Mouse (Mus musculus): ENCODE data around the gene Gas7. TPM values are rescaled to one million over a fixed set of nuclear protein-coding genes. Genes with fewer than 3 reads are reported as not detected.

Gas7 gene
- polyA plus RNA-seq, 1 experiment from 2014 or later: 2.7 TPM

DNA sequence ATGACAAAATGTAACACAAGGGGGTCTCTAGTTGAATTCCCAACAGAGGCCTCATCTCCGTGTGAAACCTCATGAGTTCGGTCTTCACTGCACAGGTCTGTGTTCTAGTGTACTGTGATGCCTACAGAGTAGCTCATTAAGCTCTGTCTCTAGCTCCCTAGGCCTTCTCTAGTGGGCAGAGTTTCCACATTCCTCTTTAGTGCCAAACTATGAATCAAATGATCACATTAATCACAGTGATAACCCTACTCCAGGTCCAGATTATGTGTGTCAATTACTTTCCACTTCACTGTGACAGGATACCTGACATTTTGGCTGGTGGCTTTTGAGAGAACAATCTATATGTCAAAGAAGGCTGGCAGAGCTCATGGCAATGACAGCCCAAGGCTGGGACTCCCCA, 44.9 kb downstream of the Gas7 start:
- H3K4me2 ChIP-seq (ENCODE audit: low read depth, severe bottlenecking): no peak overlapping the region
- ATAC-seq (ENCODE audit: insufficient number of reproducible peaks, low FRiP score, low TSS enrichment, low read depth): no peak
- no peaks in the 10 kb centered on the region for H3K27me3 ChIP-seq (ENCODE audit: control insufficient read depth, insufficient read depth, low read length)
- no peak overlapping the region for H3K9ac ChIP-seq (ENCODE audit: low read length)
- no peaks in the 10 kb centered on the region for H3K36me3 ChIP-seq (ENCODE audit: control insufficient read depth, insufficient read depth, low read length)
- H3K9me3 ChIP-seq (ENCODE audit: control insufficient read depth, low read length): no peaks in the 10 kb centered on the region
- no peaks in the 10 kb centered on the region for H3K4me1 ChIP-seq (ENCODE audit: control insufficient read depth, insufficient read depth, low read length)
- WGBS: 87% methylated on average over 2 of the region's 2 CpGs
- no peak overlapping the region for H3K27ac ChIP-seq (replicated peaks; ENCODE audit: low read depth, low read length)
- DNase-seq (ENCODE audit: low spot score): no peak
- H3K4me3 ChIP-seq (ENCODE audit: low read depth, low read length): no peak overlapping the region

DNA sequence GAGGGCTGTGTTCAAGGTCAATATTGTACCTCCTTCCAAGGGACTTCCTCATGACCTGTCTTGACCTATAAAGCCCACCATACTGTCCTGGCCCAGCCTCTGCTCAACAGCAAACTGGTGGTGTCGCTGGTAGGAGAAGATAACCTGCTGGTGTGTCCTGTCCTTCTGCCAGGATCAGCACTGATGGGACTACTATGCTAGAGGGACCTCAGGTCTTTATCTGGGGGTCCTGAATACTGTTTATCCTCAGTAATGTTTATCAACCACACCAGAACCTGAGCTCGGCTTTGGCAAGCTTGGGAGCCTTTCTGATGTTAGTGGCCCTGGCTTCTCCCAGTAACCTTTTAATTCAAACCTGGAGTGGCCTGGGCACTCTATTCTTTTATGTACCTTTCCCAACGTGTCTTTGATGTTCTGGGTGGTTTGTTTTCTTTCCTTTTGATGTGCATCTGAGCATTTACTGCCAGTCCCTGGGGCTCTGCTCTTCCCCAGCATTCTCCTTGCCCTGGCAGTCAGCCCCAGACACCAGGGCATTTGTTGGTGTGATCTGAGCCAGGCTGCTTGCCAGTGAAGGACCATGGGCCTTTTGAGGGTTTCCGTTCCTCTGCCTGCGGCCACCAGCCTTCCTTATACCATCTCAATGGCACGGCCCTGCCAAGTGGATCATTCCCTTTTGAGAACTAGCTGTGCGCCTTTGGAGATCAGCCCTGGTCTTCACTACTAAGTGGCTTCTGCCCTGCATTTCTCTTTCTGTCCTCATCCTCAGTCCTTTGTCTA, 46.4 kb downstream of the Gas7 start:
- Histone ChIP-seq H3K4me2 (ENCODE audit: low read depth, severe bottlenecking) (no peak overlapping the region), H3K36me3 (ENCODE audit: control insufficient read depth, insufficient read depth, low read length) (no peaks in the 10 kb centered on the region), H3K27me3 (ENCODE audit: control insufficient read depth, insufficient read depth, low read length) (no peaks in the 10 kb centered on the region), H3K9me3 (ENCODE audit: control insufficient read depth, low read length) (no peaks in the 10 kb centered on the region), H3K4me3 (ENCODE audit: low read depth, low read length) (no peak overlapping the region), H3K9ac (ENCODE audit: low read length) (no peak overlapping the region), H3K27ac (replicated peaks; ENCODE audit: low read depth, low read length) (no peak overlapping the region), H3K4me1 (ENCODE audit: control insufficient read depth, insufficient read depth, low read length) (no peaks in the 10 kb centered on the region)
- DNase-seq (ENCODE audit: low spot score) (no peak), ATAC-seq (ENCODE audit: insufficient number of reproducible peaks, low FRiP score, low TSS enrichment, low read depth) (no peak)
- WGBS: 62% methylated on average over 7 of the region's 7 CpGs

DNA sequence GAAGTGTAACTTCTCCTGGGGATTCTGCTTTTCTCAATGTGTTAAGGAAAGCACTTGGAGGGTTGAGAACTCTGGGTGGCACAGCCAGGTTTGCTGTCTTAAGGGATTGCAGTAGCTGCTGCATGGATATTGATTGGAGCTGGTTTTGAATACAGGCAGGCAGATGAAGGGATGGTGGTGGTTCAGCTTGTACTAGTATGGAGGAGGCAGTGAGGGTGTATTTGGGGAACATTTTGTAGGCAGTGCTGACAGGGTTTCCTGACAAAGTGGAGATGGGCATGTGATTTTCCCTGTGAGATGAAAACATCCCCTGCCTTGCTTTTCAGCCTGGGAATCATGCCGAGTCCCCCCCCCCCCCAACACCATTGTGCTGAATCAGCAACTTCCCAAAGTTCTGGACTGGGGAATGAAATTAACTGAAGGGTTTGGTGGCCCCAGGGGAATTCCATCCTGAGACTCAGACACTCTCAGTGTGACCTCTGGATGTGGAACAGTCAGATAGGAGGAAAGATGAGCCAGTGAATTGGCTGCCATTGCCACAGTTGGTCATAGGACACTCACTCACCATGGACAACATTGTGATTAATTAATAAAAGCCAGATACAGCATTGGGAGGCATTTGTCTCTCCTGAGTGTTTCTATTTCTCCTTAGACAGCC, 54.1 kb downstream of the Gas7 start:
- no peak for ATAC-seq (ENCODE audit: insufficient number of reproducible peaks, low FRiP score, low TSS enrichment, low read depth)
- 82% methylated on average over 1 of the region's 1 CpGs for WGBS
- no peaks in the 10 kb centered on the region for H3K9me3 ChIP-seq (ENCODE audit: control insufficient read depth, low read length)

DNA sequence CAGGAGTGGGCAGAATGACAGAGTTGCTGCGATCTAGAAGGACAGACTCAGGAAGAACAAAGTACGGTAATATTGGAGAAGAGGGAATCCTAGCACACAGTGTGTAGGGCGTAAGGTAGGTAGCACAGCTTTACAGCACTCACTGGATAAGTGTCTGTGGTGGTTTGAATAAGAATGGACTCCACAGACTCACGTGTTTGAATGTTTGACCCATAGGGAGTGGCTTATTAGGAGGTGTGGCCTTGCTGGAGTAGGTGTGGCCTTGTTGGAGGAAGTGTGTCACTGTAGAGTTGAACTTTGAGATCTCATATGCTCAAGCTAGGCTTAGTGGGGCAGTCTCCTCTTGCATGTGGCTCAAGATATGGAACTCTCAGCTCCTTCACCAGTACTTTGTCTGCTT, 55.6 kb downstream of the Gas7 start:
- WGBS: 84% methylated on average over 4 of the region's 4 CpGs
- ATAC-seq (ENCODE audit: insufficient number of reproducible peaks, low FRiP score, low TSS enrichment, low read depth) (no peak), DNase-seq (ENCODE audit: low spot score) (no peak)
- no peaks in the 10 kb centered on the region for H3K27me3 ChIP-seq (ENCODE audit: control insufficient read depth, insufficient read depth, low read length)
- H3K4me2 ChIP-seq (ENCODE audit: low read depth, severe bottlenecking): no peak overlapping the region
- H3K9me3 ChIP-seq (ENCODE audit: control insufficient read depth, low read length): no peaks in the 10 kb centered on the region
- no peak overlapping the region for H3K27ac ChIP-seq (replicated peaks; ENCODE audit: low read depth, low read length)
- no peaks in the 10 kb centered on the region for H3K36me3 ChIP-seq (ENCODE audit: control insufficient read depth, insufficient read depth, low read length)
- no peak overlapping the region for H3K9ac ChIP-seq (ENCODE audit: low read length)
- H3K4me3 ChIP-seq (ENCODE audit: low read depth, low read length): no peak overlapping the region
- no peaks in the 10 kb centered on the region for H3K4me1 ChIP-seq (ENCODE audit: control insufficient read depth, insufficient read depth, low read length)

More for the DNA sequence above, 54.1 kb downstream of the Gas7 start:
- H3K27ac ChIP-seq (replicated peaks; ENCODE audit: low read depth, low read length): no peak overlapping the region
- no peaks in the 10 kb centered on the region for H3K27me3 ChIP-seq (ENCODE audit: control insufficient read depth, insufficient read depth, low read length)
- DNase-seq (ENCODE audit: low spot score): no peak
- no peak overlapping the region for H3K4me3 ChIP-seq (ENCODE audit: low read depth, low read length)
- H3K36me3 ChIP-seq (ENCODE audit: control insufficient read depth, insufficient read depth, low read length): no peaks in the 10 kb centered on the region
- H3K4me1 ChIP-seq (ENCODE audit: control insufficient read depth, insufficient read depth, low read length): no peaks in the 10 kb centered on the region
- no peak overlapping the region for H3K9ac ChIP-seq (ENCODE audit: low read length)
- H3K4me2 ChIP-seq (ENCODE audit: low read depth, severe bottlenecking): no peak overlapping the region

DNA sequence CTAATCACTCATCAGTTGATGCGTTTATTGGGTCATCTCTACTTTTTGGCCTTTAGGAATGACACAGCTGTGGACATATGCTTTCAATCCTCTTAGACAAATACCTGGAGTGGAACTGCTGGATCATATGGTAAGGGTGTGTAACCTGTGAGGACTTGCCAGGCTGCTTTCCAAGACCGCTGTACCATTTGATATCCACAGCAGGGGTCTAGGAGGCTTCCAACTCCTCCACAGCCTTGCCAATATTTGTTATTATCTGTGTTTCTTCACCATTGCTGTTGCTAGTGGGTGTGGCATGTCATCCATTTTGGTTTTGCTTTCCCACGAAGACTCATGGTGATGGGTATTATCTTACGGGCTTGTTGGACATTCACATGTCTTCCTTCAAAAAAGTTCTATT, 57.8 kb downstream of the Gas7 start:
- Histone ChIP-seq H3K36me3 (ENCODE audit: control insufficient read depth, insufficient read depth, low read length) (no peaks in the 10 kb centered on the region), H3K9ac (ENCODE audit: low read length) (no peak overlapping the region), H3K4me3 (ENCODE audit: low read depth, low read length) (no peak overlapping the region), H3K4me2 (ENCODE audit: low read depth, severe bottlenecking) (no peak overlapping the region), H3K27me3 (ENCODE audit: control insufficient read depth, insufficient read depth, low read length) (no peaks in the 10 kb centered on the region), H3K27ac (replicated peaks; ENCODE audit: low read depth, low read length) (no peak overlapping the region), H3K4me1 (ENCODE audit: control insufficient read depth, insufficient read depth, low read length) (no peaks in the 10 kb centered on the region), H3K9me3 (ENCODE audit: control insufficient read depth, low read length) (no peaks in the 10 kb centered on the region)
- DNase-seq (ENCODE audit: low spot score): no peak
- 91% methylated on average over 4 of the region's 4 CpGs for WGBS
- ATAC-seq (ENCODE audit: insufficient number of reproducible peaks, low FRiP score, low TSS enrichment, low read depth): no peak

DNA sequence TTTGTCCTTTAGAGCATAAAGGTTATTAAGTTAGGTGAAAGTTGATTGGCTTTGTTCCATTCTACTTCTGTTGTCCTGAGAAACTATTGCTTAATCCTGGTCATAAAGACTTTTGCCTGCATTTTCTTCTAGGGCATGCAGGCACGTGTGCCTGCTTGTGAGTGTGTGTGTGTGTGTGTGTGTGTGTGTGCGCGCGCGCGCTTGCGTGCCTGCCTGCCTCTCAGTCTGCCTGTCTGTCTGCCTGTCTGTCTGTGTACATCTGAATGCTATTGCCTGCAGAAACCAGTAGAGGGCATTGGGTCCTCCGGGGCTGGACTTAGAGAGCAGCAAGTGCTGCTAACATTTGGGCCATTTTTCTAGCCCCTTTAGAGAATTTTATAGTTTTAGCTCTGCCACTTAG, 59.2 kb downstream of the Gas7 start:
- DNase-seq (ENCODE audit: low spot score) (no peak), ATAC-seq (ENCODE audit: insufficient number of reproducible peaks, low FRiP score, low TSS enrichment, low read depth) (no peak)
- H3K36me3 ChIP-seq (ENCODE audit: control insufficient read depth, insufficient read depth, low read length): no peaks in the 10 kb centered on the region
- H3K4me2 ChIP-seq (ENCODE audit: low read depth, severe bottlenecking): no peak overlapping the region
- H3K27ac ChIP-seq (replicated peaks; ENCODE audit: low read depth, low read length): no peak overlapping the region
- no peaks in the 10 kb centered on the region for H3K9me3 ChIP-seq (ENCODE audit: control insufficient read depth, low read length)
- H3K9ac ChIP-seq (ENCODE audit: low read length): no peak overlapping the region
- H3K27me3 ChIP-seq (ENCODE audit: control insufficient read depth, insufficient read depth, low read length): no peaks in the 10 kb centered on the region
- no peak overlapping the region for H3K4me3 ChIP-seq (ENCODE audit: low read depth, low read length)
- WGBS: 88% methylated on average over 8 of the region's 8 CpGs
- no peaks in the 10 kb centered on the region for H3K4me1 ChIP-seq (ENCODE audit: control insufficient read depth, insufficient read depth, low read length)

DNA sequence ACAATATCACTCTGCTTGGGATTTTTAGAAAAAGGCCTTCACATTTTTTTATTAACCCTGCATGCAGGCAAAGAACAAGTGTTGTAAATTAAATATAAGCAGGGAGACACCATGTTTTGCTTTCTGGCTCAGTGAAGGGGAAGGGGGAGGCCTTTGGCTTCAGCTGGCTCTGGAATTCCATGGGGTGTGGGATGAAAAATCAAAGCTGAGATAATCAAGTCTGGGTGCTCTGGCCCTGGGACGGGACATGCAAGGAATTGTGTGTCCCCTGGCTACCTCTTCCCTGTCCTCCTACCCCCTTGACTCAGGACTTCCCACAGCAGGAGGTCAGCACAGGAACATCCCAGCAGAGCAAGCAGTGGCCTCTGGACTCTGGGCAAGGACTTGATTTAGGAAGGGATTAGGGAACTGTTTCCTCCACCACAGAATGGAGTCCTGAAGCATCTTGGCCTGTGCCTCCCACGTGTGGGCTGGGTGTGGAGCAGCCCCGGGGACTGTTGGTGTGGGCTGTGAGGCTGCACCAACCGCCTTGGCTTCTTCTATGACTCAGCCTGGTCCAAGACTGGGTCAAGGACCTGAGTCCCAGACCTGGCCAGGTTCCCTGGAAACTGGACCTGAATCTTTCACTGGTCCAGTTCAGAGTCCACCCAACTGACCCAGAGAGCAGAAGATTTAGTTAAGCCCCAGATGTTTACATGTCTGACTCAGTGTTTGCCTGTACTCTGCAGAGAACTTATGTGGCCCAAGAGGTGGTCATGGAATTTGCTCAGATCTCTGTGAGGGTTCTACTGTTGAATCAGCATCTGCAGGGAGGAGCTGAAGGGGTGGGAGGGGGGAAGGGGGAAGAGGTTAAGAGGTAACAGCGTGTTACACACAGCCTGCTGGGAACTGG, 60.0 kb downstream of the Gas7 start:
- WGBS: 51% methylated on average over 5 of the region's 5 CpGs
- Histone ChIP-seq H3K27ac (replicated peaks; ENCODE audit: low read depth, low read length) (no peak overlapping the region), H3K9me3 (ENCODE audit: control insufficient read depth, low read length) (no peaks in the 10 kb centered on the region), H3K4me1 (ENCODE audit: control insufficient read depth, insufficient read depth, low read length) (no peaks in the 10 kb centered on the region), H3K4me3 (ENCODE audit: low read depth, low read length) (no peak overlapping the region), H3K9ac (ENCODE audit: low read length) (no peak overlapping the region), H3K27me3 (ENCODE audit: control insufficient read depth, insufficient read depth, low read length) (no peaks in the 10 kb centered on the region), H3K4me2 (ENCODE audit: low read depth, severe bottlenecking) (no peak overlapping the region), H3K36me3 (ENCODE audit: control insufficient read depth, insufficient read depth, low read length) (no peaks in the 10 kb centered on the region)
- DNase-seq (ENCODE audit: low spot score) (no peak), ATAC-seq (ENCODE audit: insufficient number of reproducible peaks, low FRiP score, low TSS enrichment, low read depth) (no peak)

DNA sequence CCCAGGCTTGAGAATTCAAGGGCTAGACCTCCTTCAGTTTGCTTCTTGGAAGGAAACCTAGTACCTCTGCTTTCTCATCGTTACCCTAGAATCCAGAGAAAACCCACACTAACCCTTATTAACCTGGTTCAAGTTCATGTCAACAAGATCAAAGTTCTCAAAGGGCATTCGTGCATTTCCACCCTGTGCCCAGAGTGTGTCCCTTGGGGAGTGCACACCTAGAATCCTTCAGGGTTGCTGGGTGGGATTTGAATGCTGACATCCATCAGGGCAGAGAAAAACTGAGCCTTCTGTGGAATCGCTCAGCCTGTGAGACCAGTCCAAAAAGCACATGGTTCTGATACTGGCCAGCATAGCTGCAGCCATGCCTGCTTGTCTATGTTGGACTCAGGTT, 60.7 kb downstream of the Gas7 start:
- H3K27ac ChIP-seq (replicated peaks; ENCODE audit: low read depth, low read length): no peak overlapping the region
- 82% methylated on average over 3 of the region's 3 CpGs for WGBS

More for the DNA sequence above, 60.7 kb downstream of the Gas7 start:
- no peak for DNase-seq (ENCODE audit: low spot score)
- Histone ChIP-seq H3K4me2 (ENCODE audit: low read depth, severe bottlenecking) (no peak overlapping the region), H3K9ac (ENCODE audit: low read length) (no peak overlapping the region), H3K9me3 (ENCODE audit: control insufficient read depth, low read length) (no peaks in the 10 kb centered on the region), H3K4me3 (ENCODE audit: low read depth, low read length) (no peak overlapping the region), H3K36me3 (ENCODE audit: control insufficient read depth, insufficient read depth, low read length) (no peaks in the 10 kb centered on the region), H3K27me3 (ENCODE audit: control insufficient read depth, insufficient read depth, low read length) (no peaks in the 10 kb centered on the region), H3K4me1 (ENCODE audit: control insufficient read depth, insufficient read depth, low read length) (no peaks in the 10 kb centered on the region)
- ATAC-seq (ENCODE audit: insufficient number of reproducible peaks, low FRiP score, low TSS enrichment, low read depth): no peak
